Mouse (Mus musculus): ENCODE data around the gene Ostm1.

Ostm1 gene

DNA sequence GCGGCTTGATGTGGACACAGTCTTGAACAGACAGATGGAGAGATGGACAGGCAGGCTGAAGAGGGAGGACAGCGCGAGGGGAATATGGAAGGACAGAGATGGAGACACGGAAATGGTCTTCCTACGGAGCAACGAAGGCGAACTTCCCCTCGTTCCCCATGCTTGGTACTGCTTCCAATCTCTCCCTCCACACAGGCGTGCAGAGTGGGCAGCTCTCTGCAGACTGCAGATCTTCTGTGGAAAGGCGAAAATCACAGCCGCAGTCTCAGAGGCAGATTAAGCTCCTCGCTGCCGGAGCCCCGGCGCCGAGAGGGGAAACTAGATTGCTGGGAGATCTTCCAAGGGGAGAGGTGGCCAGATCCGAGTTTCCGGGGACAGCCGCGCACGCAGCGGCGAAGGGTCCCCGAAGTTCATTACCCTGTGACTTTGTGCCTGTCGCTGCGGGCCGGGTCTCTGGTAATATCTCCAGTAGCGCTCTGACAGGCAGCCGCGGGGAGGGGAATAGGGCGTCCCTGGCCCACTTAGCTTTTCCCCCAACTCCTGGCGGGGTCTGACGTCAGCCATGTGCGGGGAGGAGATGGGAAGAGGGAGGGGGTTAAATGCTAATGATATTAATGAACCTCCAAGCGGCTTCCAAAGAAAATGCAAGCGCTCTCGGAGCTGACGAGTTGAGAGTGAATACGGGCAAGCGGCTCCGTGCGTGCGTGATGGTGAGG, at the start of gene Ostm1, which contains the start of gene Nr2e1:
Gene Ostm1, plus strand, starts transcription at position 666 of the 716 bp plus-strand sequence.
Gene Nr2e1, minus strand, starts transcription at position 476 of the 716 bp plus-strand sequence.
- peak; percentile 66 for DNase-seq

DNA sequence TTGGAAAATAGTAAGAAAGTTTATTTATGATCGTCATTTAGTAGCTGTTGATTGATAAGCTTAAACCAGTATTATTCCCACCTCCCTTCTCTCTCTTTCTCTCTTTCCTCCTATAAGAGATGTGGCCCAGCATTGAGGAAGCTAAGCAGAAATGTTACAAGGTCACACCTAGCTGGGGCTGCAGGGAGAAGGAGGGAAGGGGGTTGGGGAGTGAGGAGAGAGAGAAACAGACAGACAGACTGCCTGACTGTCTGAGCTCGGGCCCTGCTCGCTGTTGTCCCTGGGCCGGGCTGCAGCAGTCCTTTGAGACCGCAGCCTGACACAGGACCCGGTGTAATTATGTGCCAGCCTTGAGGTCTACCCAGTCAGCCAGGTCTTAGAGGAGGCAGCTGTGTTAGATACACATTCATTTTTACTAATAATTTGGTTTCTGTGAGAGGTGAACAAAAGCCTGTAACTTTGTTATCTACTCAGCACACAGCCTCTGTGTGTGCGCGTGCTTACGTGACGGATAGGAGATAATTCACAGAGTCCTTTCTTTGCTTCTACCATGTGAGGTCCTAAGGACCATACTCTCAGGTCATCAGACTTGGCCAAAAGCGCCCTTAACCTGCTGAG, 49.7 kb upstream of the Ostm1 start:
- no peak for DNase-seq

DNA sequence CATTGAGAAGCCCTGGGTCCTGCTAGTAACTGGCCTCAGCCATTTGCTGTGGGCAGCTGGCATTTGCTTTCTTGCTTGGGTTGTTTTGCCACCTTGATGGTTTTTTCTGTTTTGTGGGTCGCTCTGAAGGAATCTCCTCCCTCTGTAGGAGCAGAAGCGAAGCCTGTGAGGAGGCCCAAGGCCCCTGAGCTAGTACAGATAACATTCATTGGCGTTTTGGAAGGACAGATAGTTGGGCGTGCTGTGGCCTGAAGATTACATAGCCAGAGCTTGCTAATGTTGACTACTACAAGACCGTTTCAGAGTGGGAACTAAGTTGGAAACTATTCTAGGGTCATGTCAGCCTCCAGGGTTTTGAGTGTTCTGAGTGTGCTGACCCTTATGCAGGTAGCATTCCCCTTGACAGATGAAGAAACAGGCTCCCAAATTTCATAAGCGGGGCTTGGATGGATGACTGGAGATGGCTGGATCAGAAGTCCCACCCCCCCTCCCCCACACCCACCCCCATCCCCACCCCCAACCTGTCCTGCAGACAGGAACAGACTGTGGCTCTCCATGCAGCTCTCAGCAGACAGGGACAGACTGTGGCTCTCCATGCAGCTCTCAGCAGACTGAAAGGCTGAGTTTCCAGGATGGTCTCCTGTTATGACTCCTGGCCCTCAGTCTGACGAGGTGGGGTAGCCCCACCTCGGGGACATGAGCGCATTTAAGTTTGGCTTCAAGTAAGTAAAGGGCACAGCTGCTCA, 45.9 kb upstream of the Ostm1 start:
- no peak for DNase-seq

DNA sequence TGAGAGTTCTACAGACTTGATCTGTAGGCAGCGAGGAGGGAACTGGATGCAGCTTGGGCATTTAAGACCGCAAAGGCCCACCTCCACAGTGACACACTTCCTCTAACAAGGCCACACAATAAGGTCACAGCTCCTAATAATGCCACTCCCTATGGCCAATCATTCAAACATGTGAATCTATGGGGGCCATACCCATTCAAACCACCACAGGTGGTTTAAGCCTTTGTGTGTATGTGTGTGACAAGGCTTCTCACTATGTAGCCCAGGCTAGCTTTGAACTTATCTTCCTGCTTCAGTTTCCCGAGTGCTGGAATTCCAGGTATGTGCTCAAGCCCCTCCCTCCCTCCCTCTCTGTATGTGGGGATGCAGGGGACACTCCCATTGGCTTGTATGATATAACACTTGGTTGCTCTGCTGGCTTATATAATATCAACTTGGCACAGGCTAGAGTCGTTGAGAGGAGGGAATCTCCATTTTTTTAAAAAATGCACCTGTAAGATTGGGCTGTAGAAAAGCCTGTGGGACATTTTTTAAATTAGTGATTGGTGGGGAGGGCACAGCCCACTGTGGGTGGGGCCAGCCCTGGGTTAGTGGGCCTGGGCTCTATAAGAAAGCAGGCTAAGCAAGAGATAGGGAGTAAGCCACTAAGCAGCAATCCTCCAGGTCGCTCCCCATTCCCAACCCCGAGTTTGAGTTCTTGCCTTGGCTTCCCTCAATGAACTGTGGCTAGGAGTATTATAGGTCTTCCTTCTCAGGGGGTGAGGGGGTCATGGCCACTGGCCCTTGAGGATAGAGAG, 37.7 kb upstream of the Ostm1 start:
- no peak for DNase-seq

DNA sequence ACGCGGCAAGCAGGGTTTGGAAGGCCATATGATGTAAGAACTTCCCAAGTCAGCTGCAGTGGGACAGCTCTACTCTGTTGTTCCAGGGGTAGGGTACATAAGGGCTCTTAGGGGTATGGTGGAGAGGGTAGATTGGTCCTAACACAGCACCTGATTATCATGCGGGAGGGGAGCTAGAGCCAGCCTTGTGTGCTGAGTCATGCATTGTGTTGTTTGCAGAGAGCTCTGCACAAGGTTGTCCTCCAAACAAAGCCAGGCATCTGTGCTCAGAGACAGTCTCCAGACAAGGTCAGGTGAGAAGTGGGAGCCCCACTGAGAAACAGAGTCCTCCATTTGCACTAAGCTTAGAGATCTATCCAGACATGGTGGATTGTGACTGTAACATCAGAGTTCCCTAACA, 37.1 kb upstream of the Ostm1 start:
- DNase-seq: no peak

DNA sequence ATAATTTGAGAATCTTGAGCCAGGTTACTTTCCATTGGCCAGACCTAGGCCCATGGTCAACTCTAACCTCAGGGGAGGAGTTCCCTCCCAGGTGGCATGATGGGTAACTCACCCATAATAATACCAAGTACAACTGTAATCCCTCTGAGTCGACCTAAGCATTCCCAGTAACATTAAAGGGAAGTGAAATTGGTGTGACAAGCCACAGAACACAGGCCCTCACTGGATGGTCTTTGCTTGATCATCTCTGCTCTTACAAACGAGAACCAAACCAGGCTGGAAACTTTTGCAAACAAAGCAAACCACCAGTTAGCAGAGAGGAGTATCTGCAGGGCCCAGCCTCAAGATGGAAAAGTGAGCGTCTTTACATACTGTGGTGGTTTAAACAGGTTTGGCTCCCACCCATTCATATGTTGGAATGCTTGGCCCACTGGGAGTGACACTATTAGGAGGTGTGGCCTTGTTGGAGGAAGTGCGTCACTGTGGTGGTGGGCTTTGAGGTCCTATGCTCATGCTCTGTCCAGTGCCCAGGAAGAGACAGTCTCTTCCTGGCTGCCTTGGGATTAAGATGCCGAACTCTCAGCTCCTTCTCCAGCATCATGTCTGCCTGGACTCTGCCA, 23.9 kb upstream of the Ostm1 start:
- DNase-seq: no peak

DNA sequence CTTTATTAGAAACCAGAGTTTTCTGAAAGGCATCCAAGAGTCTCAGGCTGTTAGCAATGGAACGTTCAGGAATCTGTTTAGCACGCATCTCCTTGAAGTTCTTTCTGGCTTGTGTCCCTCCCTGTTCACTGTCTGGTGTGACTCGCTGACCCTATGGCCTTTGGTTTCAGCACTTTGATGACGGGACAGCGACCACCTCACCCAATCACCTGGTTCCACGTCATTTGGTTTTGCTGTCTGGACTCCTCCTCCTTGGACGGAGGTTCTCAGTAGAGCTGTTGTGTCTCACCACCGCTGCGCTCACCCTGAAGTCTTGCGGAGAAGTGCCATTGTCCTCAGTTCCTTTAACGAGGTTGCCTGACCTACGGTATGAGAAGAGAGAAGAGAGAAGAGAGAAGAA, 21.4 kb upstream of the Ostm1 start:
- no peak for DNase-seq

DNA sequence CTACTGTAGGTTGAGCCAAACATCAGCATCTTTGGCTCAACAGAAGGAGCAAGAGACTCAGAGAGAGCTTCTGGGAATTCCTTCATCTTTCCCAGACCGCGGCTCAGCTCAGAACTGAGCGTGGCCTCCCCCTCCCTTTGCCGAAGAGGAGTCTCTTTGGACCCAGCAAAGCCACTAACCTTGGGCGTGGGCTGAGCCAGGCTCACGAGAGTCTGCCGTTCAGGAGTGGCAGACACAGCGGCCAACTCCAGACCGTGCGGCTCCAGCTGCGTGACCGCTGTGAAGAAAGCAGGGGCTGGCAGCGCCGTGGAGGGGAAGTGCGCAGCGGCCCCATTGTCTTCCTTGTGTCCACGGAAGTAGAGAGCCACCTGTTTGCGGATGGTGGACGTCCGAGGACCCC, 11.1 kb upstream of the Ostm1 start:
- peak; percentile 13 for DNase-seq

DNA sequence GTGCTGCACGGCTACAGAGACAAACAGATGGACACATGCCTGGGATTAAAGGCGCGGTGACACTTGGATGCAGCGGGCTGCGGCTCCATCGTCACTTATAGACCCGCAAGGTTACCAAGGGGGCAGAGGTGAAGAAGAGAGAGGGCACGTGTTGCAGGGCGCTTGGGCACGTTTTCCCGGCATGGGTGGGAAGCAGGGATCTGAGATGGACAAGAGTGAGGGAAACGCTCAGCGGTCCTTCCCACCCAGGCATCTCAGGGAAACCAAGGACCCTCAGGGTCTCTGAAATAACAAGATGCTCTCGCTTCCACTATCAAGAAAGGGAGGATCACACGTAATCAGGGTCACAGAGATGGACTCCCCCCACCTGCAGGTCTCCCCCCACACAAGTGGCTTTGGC, 10.7 kb upstream of the Ostm1 start:
- no peak for DNase-seq

DNA sequence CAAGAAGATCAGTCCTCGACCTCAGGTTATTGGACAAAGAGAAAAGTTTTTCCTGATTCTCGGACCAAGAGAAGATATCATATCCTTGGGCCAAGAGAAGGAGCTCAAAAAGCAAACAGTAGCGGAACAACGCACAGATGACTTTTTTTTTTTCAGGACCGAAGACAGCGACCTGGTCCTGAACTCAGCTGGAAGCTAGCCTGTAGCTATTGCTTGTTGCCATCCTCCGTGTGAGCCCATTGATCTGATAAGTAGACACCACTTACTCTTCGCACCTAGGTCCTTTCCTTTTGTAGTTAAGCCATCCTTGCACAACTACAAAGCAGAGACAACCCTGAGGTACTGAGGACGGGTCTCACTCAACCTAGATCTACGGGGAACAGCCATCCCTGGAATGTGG, 9.0 kb upstream of the Ostm1 start:
- no peak for DNase-seq

DNA sequence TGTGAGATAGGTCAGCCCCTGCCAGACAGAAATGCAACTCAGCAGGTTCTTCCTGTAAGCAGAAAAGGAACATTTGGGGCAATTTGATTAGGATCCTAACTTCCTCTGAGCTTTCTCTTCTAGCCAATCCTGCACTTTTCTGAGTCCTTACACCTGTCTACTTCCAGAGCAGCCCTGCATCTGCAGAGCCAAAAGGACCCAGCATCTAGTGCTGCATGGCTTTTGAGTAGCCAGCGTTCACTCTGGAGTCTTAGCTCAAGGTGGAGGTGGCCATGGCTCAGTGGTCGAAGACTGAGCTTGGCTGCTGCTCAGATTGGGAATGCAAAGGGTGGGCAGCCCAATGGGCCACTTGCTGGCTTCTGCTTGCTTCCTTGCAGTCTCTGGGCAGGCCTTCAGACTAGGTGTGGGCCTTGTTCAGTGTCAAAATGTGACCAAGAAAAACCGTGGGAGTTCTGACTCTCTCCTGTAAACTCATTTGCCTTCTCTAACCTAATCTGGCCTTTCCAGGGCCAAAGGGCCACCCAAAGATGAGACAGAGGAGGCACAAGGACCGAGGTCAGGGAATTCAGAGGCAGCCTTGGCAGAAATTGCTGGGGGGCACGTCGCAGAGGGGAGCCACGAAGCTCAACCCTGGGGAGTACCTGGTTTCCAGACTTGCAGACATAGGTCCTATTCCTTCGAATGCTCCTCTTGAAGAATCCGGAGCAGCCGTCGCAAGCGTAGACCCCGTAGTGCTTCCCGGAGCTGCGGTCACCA, 5.9 kb upstream of the Ostm1 start:
- DNase-seq: no peak

DNA sequence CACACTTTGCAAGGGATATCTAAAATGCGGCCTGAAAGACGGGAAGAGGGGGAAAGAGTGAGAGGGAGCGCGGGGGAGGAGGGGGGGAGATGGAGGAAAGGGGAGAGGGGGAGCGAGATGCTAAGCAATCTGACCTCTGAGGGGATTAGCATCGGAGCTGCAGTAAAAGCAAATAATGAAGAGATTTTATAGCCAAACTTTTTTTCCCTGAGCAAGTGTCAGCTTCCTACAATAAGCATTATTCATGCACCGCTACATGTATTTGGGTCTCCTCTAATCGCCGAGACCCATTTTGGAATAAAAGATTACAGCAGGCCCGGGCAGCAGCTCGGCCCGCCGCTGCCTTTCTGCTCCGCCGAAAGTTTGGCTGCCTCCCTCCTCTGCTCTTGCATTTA, 5.3 kb upstream of the Ostm1 start:
- no peak for DNase-seq

DNA sequence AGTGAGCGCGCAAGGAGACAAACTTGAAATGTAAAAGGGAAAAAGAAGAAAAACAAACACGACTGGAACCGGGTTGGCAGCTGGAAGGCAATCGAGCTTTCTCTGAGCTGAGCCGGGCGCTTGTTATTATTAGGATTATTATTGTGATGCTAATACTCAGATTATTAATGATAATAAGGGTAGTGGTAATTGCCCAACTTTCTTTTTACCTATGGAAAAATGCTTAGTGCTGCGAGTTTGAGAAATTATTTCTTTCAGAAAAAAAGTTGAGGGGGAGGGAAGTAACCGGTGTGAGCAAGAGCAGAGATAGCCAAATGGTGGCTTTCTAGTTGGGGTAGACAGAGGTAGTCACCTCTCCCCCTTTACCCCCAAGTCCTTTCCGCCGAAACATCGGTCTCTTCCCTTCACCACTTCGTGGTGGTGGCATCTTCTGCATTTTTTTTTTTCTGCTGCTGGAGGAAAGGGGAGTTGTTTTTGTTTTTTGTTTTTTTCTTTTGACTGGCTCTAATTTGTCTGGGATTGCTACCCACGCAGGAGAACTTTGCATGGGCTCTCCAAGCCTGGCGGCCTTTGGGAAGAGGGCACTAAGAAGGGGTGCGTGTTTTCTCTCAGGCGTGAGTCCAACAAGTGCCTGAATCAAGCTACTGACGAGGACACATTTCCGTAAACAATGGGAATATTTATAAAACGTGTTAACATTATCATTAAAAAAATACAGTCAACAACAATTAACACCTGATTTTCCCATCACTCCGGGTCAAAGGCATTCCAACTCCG, 4.7 kb upstream of the Ostm1 start:
- DNase-seq: no peak

DNA sequence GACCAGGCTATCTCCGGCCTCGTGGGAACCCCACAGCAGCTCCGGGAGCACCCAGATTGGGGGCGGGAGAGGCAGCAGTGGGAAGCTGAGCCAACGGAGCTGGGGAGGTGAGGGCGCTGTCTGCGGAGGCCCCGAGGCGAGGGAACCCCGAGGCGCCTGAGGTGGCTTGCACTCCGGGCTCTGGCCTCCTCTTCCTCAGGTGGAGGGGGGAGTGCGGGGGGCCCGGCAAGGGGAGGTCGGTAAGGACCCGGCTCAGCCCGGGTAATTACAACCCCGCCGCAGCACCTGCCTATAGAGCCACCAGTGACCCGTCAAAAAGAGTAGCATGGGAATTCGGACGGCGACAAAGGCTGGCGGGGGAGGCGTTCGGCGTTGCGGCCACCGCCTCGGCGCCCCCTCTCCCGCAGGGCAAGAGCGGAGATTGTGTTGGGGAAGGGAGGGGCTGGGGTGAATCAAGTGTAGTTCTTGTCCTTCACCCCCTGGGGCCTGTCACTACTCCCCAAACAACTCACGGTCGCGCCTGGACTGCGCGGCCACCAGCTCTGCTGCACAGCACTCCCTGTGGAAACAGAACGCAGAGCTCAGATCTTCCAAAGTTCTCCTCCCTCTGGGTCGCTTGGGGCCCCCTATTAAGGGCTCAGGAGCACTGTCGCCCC, 4.0 kb upstream of the Ostm1 start:
- DNase-seq: peak; percentile 30

DNA sequence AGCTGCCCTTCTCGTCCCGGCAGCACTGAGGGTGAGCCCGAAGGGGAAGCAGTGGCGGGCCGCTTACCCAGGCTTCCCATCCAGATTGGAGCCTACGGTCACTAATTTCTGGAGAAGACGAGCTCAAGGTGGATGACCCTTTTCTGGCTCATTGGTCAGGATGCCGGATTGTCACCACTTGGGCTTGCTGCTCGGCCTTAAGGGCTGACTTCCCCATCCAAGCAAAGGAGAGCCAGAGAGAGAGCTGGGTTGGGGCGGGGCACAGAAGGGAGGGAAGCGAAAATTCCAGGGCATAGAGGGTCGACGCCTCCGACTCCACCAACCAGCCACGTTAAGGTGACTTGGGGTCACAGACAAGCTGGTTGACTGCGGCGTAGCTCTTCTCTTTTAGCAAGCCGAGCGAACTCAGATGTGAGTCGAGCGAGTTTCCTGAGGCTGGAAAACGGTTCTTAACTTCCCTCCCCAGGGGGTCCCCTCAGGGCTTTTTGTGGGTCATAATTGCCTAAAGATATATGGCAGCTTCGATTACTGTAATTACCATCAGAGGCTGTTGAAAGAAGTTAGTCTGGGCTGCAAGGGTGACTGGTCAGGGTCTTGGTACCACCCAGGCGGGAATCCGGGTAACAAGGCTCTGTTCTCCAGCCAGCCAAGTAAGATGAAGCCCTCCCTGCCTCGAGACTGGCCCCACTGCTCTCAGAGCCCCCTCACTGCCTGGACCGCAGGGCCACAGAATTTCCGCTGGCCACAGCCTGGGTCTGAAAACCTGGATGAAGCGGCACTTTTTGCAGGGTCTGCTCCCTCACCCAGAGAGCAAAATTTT, 3.3 kb upstream of the Ostm1 start:
- DNase-seq: peak; percentile 10

DNA sequence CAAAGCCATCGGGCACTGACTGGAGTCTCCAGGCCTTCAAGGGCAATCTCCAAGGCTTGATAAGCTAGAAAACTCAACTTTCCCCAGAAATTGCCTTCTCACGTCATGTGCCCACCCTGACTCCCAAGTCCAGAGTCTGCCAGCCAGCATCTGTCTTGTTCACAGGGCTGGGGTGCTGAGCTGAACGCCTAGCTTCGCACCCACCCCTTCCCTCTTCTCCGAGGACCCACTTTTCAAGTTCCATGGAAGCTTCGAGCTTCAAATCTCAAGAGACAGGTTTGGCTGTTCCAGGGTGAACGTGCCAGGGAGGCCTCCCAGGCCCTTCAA, 2.7 kb upstream of the Ostm1 start:
- DNase-seq: no peak

DNA sequence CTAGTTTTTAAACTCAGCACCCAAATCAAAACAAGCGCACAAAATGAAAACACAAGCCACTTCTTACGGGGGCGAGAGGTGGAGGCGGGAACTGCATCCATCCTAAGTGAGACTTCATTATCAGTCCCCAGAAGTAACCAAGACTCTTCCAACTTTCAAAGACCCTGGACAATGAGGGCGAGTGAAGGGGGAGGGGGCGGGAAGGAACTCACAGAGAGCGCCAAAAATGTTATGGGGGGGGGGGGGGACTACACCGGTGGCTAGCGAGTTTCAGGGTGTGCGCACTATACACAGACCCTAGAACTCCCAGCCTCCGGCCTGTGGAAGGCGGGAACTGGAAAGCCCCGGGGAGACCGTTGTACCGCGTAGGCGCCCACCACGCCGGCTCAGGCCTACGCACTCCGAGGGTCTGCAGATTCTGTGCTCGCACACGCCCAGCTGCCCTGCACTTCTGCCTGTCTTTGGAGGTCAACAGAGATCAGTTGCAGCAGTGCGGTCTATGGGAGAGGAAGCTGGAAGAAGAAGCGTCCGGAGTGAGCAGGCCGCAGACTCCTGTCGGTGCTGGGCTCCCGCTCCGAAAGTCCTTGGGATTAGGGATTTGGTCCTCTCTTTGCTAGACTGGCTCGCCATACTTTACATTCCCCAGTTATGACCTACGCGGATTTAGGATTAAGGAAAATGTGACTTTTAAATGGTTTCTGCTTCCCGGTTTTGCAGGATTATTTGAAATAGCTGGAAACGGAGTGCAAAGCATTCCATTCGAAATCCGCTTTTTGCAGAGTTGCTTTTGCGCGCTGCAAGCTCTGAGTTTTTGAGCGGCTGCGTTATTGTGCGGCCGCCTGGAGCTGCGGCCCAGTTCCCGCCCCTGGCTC, 1.7 kb upstream of the Ostm1 start:
- peak; percentile 19 for DNase-seq

DNA sequence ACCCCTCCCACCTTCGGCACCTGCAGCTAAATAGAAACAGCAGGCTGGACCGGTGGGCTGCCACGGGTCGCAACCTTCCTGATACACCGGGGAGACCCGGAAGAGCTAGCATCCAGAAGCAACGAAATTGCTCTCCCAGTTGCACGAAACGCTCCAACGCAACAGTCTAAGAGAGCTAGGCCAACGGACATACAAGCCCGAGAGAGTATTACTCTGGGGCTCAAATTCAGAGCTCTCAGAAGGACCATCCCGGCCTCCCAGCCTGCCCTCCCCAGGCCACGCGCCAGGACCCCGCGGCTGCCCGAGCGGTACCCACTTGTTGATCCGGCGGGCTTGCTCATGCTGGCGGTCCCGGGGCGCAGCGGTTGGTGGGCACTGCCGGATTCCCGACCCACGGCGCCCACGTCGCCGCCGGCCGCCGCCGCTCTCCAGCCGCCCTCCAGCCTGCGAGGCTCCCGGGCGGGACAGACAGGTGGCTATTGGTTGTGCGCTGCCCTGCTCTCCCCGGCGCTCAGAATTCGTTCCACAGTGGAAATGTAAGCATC, 984 bp upstream of the Ostm1 start:
- DNase-seq: peak; percentile 29

All from right cerebral cortex, postnatal 4 days (tissue).